Mouse (Mus musculus) liver, embryonic 11.5 days (tissue): ENCODE measurements around the gene Slc35b1. TPM values are rescaled to one million over a fixed set of nuclear protein-coding genes. Genes with fewer than 3 reads are reported as not detected.
A peak's percentile ranks its signal among the peaks of the same experiment; 100 is the strongest.

Source experiments
- ATAC-seq: fragments of 200-750 bp; cut with Nextera tagmentation; replicated peaks from 2 replicates; pipeline ENCODE4 v1.8.0; 2017; ENCODE audit warnings: moderate number of reproducible peaks, mild to moderate bottlenecking, moderate TSS enrichment, moderate library complexity; ENCODE audit not compliant: low FRiP score
- DNase-seq: peaks from one replicate; pipeline ENCODE4 v3.0.0-alpha.2; 2017; ENCODE audit warnings: low spot score
- H3K27ac ChIP-seq: fragments of 300-500 bp; sonication (generic); 2 replicates; pipeline ENCODE4 v1.5.1; 2014; ENCODE audit warnings: mild to moderate bottlenecking, low read depth, low read length, control low read depth
- H3K27me3 ChIP-seq: fragments of 300-500 bp; sonication (generic); replicated peaks from 2 replicates; pipeline ENCODE4 v1.6.1; 2014; ENCODE audit warnings: low read length, mixed read lengths; ENCODE audit not compliant: control insufficient read depth, insufficient read depth
- H3K36me3 ChIP-seq: fragments of 300-500 bp; sonication (generic); 2 replicates; pipeline ENCODE4 v1.6.1; 2014; ENCODE audit warnings: mild to moderate bottlenecking, low read length, moderate library complexity, mixed read lengths; ENCODE audit not compliant: control insufficient read depth, insufficient read depth
- H3K4me1 ChIP-seq: fragments of 300-500 bp; sonication (generic); replicated peaks from 2 replicates; pipeline ENCODE4 v1.6.1; 2014; ENCODE audit warnings: low read length, mixed read lengths; ENCODE audit not compliant: control insufficient read depth, insufficient read depth
- H3K4me2 ChIP-seq: fragments of 300-500 bp; sonication (generic); 2 replicates; pipeline ENCODE4 v1.6.1; 2014; ENCODE audit warnings: mild to moderate bottlenecking, control low read depth, moderate library complexity
- H3K4me3 ChIP-seq: fragments of 300-500 bp; sonication (generic); 2 replicates; pipeline ENCODE4 v1.5.1; 2014; ENCODE audit warnings: low read depth, low read length, control low read depth
- H3K9ac ChIP-seq: fragments of 300-500 bp; sonication (generic); 2 replicates; pipeline ENCODE4 v1.6.1; 2014; ENCODE audit warnings: low read depth, low read length, control low read depth
- H3K9me3 ChIP-seq: fragments of 300-500 bp; sonication (generic); 2 replicates; pipeline ENCODE4 v1.6.1; 2016; ENCODE audit warnings: low read length, inconsistent platforms, mixed read lengths; ENCODE audit not compliant: control insufficient read depth
- WGBS: fragments of 180-500 bp; shearing (Covaris S2); extraction: QIAGEN DNeasy Blood & Tissue Kit; methylation state at CpG from one replicate; pipeline ENCODE4 v1.1.7; 2014; 5-methylcytosine and 5-hydroxymethylcytosine counted together
- polyA plus RNA-seq: library from polyadenylated mRNA; unstranded; fragments of >200 nt; fragmentation: Nextera tagmentation; extraction: Ambion mirVana; gene quantifications from 2 replicates; pipeline ENCODE4 v1.2.1, GENCODE M21; 2014

Gene Slc35b1
- polyA plus RNA-seq, 1 experiment from 2014 or later: 86.8 TPM

DNA sequence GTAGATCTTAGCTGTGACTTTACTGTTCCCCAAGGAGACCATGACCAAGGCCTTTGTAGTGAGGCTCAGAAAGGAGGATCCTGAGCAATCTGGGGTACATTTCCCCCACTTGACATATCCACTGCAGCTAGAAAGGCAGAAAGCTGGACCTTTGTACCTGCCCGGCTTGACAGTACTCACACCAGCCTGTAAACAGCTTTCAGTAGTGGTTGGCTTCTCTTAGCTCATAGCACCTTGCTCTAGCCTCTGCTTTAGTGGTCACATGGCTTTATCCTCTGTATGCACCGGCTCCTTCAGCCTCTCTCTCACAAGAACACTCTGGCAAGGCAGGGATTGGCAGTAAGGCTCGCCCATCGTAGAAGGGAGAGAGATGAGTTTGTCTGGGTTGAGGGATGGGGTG is 15.6 kb upstream of the Slc35b1 start:
- ATAC-seq (no peak), DNase-seq (peak; percentile 23)
- no peak overlapping the region for H3K27ac ChIP-seq
- peaks cover 34% of the 10 kb centered on the region for H3K36me3 ChIP-seq
- H3K4me1 ChIP-seq: no peaks in the 10 kb centered on the region; the same call in 1 of the 2 replicates
- 92% methylated on average over 4 of the region's 4 CpGs for WGBS
- H3K4me3 ChIP-seq: no peak overlapping the region
- no peak overlapping the region for H3K9ac ChIP-seq
- H3K4me2 ChIP-seq: no peak overlapping the region
- H3K27me3 ChIP-seq: no peaks in the 10 kb centered on the region
- no peaks in the 10 kb centered on the region for H3K9me3 ChIP-seq

DNA sequence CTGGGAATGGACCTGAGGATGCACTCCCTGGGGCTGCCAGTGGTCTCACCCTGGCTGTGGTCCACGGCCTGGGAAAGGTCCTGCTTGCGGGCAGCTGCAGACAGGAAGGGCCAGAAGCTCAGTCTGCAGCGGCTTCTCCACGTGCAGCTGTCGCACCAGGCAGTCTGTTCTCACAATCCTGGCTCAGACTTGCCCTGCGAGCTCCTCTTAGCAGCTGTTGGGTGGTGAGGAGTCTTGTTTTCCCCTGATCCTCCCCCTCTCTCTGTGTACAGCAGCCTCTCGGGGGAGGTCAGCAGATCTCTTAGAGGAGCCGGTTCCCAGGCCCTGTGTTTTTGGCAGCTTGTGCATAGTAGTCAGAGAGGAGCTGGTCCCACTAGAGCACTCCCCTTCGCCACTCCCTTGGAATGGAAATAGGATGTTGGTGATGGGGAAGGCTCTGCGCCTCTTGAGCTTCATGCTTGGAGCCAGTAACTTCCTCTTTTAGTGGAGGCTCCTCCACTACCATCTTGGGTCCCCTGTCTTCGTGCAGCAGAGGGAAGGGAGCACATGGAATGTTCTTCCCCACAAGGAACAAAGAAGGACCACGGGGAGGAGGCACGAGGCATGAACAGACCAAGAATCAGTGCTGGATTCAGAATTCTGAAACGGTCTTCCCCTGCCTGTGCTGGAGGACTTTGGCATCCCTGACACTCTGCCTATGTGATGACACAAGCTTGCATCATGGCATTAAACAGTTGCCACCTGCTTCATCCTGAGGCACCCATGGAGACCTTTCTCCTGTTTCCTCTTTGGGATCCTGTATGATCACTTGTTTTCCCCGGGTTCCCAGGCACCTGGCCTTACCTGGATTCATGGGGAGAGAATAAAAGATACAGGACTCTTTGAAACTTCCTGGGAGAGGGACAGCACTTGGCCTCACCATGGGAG is 14.3 kb upstream of the Slc35b1 start:
- 73% methylated on average over 15 of the region's 15 CpGs for WGBS
- Histone ChIP-seq H3K4me1 (no peaks in the 10 kb centered on the region; the same call in 1 of the 2 replicates), H3K27me3 (no peaks in the 10 kb centered on the region), H3K9me3 (no peaks in the 10 kb centered on the region), H3K9ac (no peak overlapping the region), H3K4me2 (no peak overlapping the region), H3K36me3 (peaks cover 38% of the 10 kb centered on the region), H3K4me3 (no peak overlapping the region), H3K27ac (no peak overlapping the region)
- DNase-seq: no peak
- no peak for ATAC-seq

DNA sequence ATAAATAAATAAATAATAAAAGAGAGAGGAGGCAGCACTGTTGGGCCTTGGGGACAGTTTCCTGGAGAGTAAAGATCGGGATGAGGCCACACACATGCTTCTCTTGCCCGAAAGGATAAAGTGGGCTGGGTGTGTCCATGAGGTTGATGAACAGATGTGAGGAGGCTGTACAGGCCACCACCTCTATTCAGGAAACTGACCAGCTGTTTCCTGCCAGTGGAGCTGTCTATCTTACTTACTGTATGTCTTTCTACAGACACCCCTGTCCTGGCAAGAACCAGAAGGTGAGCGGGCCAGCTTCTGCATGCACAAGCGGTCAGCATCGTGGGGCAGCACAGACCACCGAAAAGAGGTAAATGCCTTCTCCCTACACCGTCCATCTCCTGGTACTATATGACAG is 13.3 kb upstream of the Slc35b1 start:
- no peak overlapping the region for H3K27ac ChIP-seq
- peaks cover 45% of the 10 kb centered on the region for H3K36me3 ChIP-seq
- no peaks in the 10 kb centered on the region; the same call in 1 of the 2 replicates for H3K4me1 ChIP-seq
- no peak overlapping the region for H3K4me2 ChIP-seq
- H3K4me3 ChIP-seq: no peak overlapping the region
- no peaks in the 10 kb centered on the region for H3K9me3 ChIP-seq
- WGBS: 92% methylated on average over 7 of the region's 7 CpGs
- H3K9ac ChIP-seq: no peak overlapping the region
- H3K27me3 ChIP-seq: no peaks in the 10 kb centered on the region
- no peak for DNase-seq
- ATAC-seq: no peak

DNA sequence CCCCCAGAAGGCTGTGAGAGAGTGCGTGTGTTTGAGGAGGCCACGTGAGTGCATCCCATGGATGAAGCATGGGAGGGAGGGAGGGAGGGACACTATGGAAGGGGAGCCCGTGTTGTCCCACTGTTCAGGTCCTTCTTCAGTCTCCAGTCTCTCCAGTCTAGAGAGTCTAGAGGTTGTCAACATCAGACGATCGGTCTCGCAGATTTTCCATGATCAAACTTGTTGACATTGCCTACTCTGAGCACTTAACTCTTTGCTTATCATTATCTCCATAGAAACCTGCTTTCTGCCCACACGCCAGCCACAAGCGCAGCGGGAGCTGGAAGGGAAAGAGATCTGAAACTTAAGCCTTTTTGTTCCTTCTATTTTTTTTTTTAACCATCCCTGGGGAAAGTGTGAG is 5.6 kb upstream of the Slc35b1 start:
- Histone ChIP-seq H3K4me3 (no peak overlapping the region), H3K27me3 (no peaks in the 10 kb centered on the region), H3K9me3 (no peaks in the 10 kb centered on the region), H3K9ac (no peak overlapping the region), H3K4me2 (no peak overlapping the region), H3K4me1 (no peaks in the 10 kb centered on the region), H3K27ac (no peak overlapping the region), H3K36me3 (peaks cover 44% of the 10 kb centered on the region)
- DNase-seq (no peak), ATAC-seq (no peak)
- WGBS: 70% methylated on average over 9 of the region's 9 CpGs

- no peak for DNase-seq
- no peak for ATAC-seq
- Histone ChIP-seq H3K9ac (no peak overlapping the region), H3K4me3 (no peak overlapping the region), H3K36me3 (peaks cover 44% of the 10 kb centered on the region), H3K27ac (0 out of 2 replicates have a peak overlapping the region, but pooled peaks have one; percentile 11), H3K4me1 (no peaks in the 10 kb centered on the region; the same call in 1 of the 2 replicates), H3K27me3 (no peaks in the 10 kb centered on the region), H3K4me2 (no peak overlapping the region), H3K9me3 (no peaks in the 10 kb centered on the region)
- WGBS: 59% methylated on average over 5 of the region's 5 CpGs
Measured at GRCm38 (mm10) chr11:95379552-95379951, 4.9 kb upstream of the Slc35b1 start.

DNA sequence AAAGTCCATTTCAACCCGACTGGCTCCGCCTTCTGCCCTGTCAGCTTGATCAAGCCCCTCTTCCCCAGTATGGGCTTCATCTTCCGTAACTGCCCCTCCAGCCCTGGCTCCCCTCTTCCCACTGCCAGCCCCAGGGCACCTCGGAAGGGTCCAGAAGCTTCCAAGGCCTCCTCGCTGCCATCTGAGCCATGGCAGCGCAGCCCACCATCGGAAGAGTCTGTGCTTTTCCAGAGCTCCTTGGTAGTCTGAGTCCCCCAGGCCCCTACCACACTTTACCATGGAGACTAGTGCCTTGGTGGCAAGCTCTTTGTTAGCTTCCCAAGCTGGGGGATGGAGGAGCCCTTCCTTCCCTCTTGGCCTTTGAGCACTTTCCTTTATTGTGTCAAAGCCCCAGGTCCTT is 3.8 kb upstream of the Slc35b1 start:
- WGBS: 89% methylated on average over 7 of the region's 7 CpGs
- H3K36me3 ChIP-seq: peaks cover 36% of the 10 kb centered on the region

GRCm38 (mm10) chr11:95381146-95381545 is 3.3 kb upstream of the Slc35b1 start:
- Histone ChIP-seq H3K27me3 (no peaks in the 10 kb centered on the region), H3K9ac (no peak overlapping the region), H3K27ac (no peak overlapping the region), H3K4me1 (peaks cover 6% of the 10 kb centered on the region), H3K4me2 (no peak overlapping the region), H3K36me3 (peaks cover 33% of the 10 kb centered on the region; the same call in 1 of the 2 replicates), H3K4me3 (no peak overlapping the region), H3K9me3 (no peaks in the 10 kb centered on the region)
- WGBS: 87% methylated on average over 1 of the region's 1 CpGs
- ATAC-seq: no peak
- no peak for DNase-seq

More for the DNA sequence above, 3.8 kb upstream of the Slc35b1 start:
- Histone ChIP-seq H3K4me2 (no peak overlapping the region), H3K27ac (no peak overlapping the region), H3K27me3 (no peaks in the 10 kb centered on the region), H3K9me3 (no peaks in the 10 kb centered on the region), H3K9ac (no peak overlapping the region), H3K4me1 (peaks cover 4% of the 10 kb centered on the region), H3K4me3 (no peak overlapping the region)
- no peak for DNase-seq
- no peak for ATAC-seq

DNA sequence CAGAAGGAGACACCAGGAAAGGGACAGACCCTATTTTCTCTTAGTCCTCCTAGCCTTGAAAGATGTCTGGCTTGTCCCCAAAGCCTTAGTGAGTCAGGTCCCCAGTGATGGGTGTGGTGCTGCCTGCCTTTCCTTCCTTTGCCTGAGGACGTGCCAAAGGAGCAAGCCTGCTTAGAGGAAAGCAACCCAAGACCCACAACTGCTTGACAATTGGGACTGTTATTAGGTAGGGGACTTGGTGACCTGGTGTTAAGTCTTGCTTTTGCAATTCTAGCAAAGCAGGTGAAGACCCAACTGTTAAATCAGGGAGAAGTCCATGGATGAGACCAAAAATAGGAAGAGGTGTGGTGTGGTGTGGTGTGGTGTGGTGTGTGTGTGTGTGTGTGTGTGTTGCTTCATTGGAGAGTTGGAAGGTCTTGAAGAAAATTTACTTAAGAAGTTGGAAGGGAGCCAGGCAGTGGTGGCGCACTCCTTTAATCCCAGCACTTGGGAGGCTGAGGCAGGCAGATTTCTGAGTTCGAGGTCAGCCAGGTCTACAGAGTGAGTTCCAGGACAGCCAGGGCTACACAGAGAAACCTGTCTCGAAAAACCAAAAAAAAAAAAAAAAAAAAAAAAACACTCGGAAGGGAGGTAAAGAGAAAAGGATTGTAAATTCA is 1.0 kb upstream of the Slc35b1 start:
- H3K9me3 ChIP-seq: no peaks in the 10 kb centered on the region
- no peak overlapping the region for H3K9ac ChIP-seq
- DNase-seq: no peak
- H3K36me3 ChIP-seq: peaks cover 31% of the 10 kb centered on the region
- H3K4me2 ChIP-seq: peak overlapping the region; percentile 83
- no peak overlapping the region for H3K4me3 ChIP-seq
- ATAC-seq: no peak
- H3K27me3 ChIP-seq: no peaks in the 10 kb centered on the region
- 82% methylated on average over 5 of the region's 5 CpGs for WGBS
- H3K4me1 ChIP-seq: peaks cover 6% of the 10 kb centered on the region
- H3K27ac ChIP-seq: peak overlapping the region; percentile 73; the same call in 1 of the 2 replicates
